Mouse (Mus musculus) urinary bladder, postnatal 36 days (tissue): ENCODE measurements around the gene Setd5.
A peak's percentile ranks its signal among the peaks of the same experiment; 100 is the strongest.

ENCODE experiments used
- DNase-seq, 2 experiments: peaks; one replicate each; pipeline ENCODE4 v3.0.0; 2022; ENCODE audit warnings: low spot score in 2 of 2, mixed read lengths in 1 of 2

Gene Setd5

DNA sequence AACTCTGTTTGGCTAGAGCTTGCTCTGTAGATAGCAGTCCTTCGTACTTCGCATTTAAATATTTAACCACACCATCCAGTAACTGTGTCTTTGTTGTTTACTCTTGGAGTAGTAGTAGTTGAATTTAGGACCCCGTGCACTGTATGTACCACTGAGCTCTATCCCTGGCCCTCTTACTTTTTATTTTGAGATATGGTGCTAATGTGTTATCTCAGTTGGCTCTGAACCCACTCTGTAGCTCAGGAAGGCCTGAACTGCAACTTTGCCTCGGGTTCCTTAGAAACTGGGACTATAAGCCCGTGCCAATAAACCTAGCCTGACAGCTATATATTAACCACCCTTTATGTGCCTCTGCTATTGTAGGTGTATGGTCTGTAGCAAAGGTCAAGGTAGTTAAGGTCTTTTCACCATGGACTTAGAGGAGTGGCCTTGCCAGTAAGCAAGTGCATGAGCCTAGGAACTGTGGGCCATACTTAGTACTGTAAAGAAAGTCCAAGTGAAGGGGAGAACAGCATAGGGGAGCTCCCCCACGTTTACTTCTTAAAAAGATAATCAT is 22.5 kb upstream of the Setd5 start:
- DNase-seq: no peak

DNA sequence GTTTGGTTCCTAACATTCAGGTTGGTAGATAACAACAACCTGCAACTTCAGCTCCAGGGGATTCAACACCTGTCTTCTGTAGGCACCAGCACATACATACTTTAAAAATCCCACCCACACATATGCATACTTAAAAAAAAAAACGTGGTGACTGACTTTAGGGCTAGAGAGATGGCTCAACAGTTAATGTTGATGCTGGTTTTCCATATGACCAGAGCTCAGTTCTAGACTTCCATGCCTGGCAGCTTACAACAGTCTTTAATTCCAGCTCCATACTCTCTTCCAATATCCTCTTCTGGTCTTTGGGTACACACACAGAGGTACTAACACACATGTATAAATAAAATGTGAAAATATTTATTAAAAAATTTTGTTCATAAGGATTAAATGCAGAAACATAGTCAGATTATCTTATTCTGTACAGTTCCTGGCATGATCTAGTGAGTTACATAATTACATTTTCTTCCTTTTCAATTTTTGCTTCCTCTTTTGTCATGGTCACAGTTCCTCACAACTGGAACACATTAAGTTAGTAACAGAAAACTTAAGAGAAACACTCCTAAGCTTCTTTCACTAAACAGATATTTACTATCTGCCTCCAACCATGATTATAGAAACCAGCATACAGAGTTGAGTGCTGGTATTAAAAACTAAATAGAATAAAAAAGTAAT is 16.1 kb upstream of the Setd5 start:
- no peak for DNase-seq

GRCm38 (mm10) chr6:113062253-113062652 is 14.9 kb upstream of the Setd5 start:
- no peak for DNase-seq

DNA sequence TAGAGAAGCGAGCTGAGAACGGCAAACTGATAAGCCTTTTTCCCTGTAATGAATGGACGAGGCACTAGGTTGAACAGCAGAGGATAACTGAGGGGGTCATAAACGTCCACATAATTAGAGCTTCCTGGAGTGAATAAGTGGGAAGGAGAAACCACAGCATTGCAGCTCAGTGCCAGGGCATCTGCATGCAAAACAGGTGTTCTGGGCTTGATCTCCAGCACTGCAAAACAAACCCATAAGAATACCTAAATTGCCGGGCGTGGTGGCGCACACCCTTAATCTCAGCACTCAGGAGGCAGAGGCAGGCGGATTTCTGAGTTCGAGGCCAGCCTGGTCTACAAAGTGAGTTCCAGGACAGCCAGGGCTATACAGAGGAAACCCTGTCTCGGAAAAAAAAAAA is 13.8 kb upstream of the Setd5 start:
- no peak for DNase-seq

DNA sequence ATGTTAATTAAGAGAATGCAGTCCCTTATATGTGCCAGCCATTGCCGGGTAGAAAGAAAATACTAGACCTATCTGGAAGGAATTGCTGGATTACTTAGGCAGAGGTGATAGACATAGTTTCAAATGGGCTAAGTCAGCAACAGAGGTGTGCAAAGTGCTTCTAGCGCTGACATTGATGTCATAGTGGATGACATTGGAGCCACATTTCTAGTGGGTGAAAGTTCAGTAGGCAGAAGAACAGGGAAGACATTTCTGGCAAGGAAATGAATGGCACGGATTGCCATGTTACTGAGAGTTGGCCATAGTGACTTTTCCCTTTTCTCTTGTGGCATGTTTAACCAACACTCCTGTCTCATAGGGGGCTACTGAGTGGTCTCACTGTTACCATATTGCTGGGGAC is 12.0 kb upstream of the Setd5 start:
- no peak for DNase-seq

DNA sequence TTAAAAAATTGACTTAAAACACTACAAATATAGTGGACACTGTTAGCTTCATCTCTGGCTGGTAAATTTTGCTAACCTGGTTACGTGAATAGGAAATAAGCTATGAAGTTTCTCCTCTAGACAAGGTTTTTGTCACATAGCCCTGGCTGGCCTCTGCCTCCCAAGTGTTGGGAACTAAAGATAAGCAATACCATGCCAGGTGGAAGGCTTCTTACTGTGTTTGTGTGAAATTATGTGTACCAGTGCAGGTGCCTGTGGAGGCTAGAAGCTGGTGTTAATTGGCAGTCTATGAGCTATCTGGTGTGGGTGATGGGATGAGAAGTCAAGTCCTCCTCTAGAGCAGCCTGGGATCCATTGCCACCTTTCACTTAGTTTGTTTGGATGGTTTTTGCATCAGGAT is 8.0 kb upstream of the Setd5 start:
- DNase-seq: no peak

GRCm38 (mm10) chr6:113075261-113075660 is 1.9 kb upstream of the Setd5 start:
- DNase-seq: no peak

- DNase-seq: peak; percentile 93 to 94
These were observed 1.0 kb upstream of the Setd5 start for GRCm38 (mm10) chr6:113076012-113076685.

- no peak for DNase-seq
These were observed 435 bp downstream of the Setd5 start for GRCm38 (mm10) chr6:113077569-113078030.

DNA sequence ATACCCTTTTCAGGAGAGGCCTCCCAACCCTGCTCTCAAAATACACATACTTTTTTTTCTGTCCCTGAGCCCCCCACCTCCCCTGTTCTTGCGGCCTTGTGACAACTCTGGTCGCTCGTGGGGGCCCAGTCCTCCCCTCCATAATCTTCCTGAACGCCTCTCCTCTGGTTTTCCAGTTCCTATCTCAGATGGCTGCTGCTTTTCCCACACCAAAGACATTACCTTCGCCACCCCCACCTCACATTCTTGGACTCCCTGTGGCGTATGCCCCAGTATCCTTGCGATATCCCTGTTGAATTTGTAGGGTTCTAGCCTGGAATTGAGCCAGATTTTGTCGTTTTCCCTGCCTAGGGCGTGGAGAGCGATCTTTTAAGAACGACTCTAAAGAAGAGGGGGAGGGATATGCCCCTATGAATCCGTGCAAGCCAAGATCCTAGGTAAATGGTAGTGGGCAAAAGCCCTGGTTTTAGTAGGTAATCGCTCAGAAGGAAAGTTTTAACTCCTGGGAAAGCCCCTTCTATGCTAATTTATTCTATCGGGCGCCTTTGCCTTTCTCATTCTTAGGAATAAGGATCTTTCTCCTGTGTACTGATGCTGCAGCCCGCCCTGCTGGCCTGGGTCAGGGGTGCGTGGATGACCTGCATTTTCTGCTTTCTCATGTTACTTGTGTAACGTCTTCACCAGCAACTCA is 1.0 kb downstream of the Setd5 start:
- DNase-seq: peak; percentile 14 to 32

DNA sequence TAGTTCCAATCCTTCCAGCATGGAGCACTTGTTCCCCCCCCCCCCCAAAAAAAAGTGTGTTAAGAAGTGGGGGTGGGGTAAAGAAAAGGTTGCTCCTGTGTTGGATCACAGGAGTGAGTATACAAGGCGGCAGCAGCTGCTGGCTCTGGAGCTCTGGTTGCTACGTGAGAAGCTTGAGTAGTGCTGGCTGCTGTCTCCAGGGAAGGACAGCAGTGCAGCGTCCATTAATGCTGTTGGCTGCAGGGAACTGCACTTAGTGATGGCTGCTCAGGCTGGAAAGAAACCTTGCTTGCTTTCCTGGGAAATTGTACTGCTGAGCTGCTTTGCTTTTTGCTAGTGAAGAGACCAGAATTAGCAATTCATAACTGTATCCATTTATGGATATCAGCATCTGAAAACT is 2.3 kb downstream of the Setd5 start:
- no peak for DNase-seq

DNA sequence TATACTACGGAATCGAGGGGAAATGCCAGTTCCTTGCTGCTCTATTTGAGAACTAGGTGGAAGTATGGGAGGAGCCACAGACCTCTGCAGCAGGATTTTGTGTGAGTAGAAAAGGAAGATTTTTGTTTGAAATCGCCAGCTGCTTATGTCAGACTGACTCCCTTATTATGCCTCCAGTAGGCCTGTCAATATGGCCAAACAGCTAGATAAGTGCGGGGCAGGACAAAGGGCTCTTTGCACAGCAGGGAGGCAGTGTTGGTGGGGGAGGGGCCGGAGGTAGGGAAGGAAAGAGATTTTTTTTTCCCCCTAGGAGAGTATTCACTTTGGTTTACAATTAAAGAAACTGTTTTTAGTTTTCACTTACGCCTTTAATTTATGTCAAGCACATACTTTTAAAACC is 5.1 kb downstream of the Setd5 start:
- no peak for DNase-seq

DNA sequence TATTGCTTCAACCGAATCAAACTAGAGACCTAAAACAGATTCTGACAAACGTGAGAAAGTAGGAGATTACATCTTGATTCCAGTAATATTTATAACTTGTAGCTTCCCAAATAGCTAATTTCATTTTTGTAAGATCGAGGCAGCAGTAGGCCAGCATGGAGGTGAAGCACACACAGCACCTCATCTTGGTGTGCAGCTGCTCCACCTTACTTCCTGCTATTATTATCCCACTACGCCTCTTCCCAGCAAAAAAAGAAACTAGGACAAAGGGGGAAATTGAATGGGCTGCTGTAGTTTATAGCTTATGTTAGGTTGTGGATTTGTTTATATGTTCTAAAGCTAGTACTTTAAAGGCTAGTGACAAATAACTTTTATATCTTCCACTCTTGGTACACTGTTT is 7.4 kb downstream of the Setd5 start:
- DNase-seq: no peak

- no peak for DNase-seq
These were observed 16.0 kb downstream of the Setd5 start for GRCm38 (mm10) chr6:113093206-113093605.

DNA sequence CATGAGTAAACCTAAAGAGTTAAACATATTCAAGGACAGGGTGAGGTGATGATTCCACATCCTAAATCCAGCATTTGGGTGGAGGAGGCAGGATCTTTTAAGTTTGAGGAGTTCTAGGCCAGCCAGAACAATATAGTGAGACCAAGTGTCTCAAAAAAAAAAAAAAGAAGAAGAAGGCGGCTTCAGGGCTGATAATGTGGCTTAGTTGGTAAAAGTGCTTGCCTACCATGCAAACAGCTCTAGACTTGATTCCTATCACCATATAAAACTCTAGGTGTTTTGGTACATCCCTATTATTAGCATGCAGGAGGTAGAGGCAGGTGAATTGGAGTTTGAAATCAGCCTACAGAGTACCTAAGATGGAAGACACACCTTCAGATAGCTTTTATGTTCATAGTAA is 18.4 kb downstream of the Setd5 start:
- DNase-seq: no peak

DNA sequence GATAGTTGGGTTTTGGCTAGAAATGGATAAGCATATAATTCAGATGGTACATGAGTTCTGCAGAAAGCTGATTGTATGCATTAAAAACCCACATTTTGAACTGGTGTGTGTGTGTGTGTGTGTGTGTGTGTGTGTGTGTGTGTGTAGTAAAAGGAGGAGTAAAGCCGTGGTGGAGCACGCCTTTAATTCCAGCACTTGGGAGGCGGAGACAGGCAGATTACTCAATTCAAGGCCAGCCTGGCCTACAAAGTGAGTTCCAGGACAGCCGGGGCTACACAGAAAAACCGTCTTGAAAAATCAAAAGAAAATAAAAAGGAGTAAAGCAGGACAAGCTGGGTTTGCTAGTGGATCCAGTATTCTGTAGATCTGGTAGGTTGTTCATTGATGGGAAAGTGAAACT is 20.5 kb downstream of the Setd5 start:
- DNase-seq: no peak

GRCm38 (mm10) chr6:113099640-113100289 is 22.6 kb downstream of the Setd5 start:
- DNase-seq: peak; percentile 87 to 93

DNA sequence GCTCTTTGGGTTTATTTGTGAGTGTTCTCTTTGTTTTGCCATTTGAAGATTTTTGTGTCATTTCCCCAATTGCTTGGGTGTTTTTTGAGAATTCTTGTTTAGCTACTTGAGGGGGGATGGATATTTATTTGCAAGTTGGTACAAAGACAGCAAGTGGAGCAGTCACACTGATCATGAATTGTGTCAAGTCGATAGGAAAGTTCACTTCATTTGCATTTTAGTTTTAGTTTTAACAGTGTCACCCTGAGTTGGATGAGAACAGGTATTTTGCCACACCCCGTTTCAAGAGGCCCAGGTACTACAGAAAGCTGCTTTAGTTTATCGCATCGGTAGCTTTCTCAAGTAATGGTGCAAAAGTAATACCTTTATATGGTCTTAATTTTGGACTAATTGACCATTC is 25.4 kb downstream of the Setd5 start:
- no peak for DNase-seq

DNA sequence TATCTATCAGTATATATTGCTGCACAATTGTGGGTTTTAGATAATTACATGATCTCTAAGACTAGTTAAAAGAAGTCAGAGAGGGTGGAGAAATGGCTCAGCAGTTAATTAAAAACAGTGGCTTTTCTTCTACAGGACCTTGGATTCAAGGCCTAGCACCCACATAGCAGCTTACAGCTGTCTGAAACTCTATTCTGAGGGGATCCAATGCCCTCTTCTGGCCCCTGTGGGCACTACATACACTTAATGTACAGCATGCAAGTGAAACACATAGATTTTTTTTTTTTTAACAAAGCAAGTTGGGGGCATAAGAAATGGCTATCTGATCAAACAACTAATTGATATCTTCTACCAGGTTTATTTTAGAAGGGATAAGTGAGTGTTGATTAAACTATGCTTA is 26.6 kb downstream of the Setd5 start:
- peak in 1 of 2 experiments; percentile 31 for DNase-seq

- DNase-seq: no peak
These were observed 32.2 kb downstream of the Setd5 start for GRCm38 (mm10) chr6:113109378-113109777.

- DNase-seq: no peak
These were observed 32.8 kb downstream of the Setd5 start for GRCm38 (mm10) chr6:113109956-113110355.

DNA sequence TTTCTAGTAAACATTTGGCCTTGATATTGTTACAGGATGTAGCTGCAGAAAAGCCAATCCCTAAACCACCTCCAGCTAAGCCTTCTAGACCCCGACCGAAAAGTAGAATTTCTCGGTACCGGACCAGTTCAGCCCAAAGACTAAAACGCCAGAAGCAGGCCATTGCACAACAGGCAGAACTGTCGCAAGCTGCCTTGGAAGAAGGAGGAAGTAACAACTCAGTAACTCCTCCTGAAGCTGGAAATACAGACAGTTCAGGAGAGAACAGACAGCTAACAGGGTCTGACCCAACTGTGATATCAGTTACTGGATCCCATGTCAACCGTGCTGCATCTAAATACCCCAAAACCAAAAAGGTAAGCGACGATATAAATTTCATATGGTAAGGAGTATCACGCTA is 43.6 kb downstream of the Setd5 start:
- peak in 1 of 2 experiments; percentile 42 for DNase-seq
